Mouse (Mus musculus) cortical plate, adult 2 months (tissue): Measurements from ENCODE around the gene Arid4b.

ENCODE experiments used
- CTCF ChIP-seq: fragments of 200-500 bp; IDR thresholded peaks from 2 replicates; pipeline ENCODE4 v1.5.1; 2011; ENCODE audit warnings: mild to moderate bottlenecking, control low read depth, low read length; ENCODE audit not compliant: insufficient read depth; ENCODE audit errors: extremely low read depth
- POLR2A ChIP-seq: fragments of 200-500 bp; IDR thresholded peaks from 2 replicates; pipeline ENCODE4 v1.6.1; 2011; ENCODE audit warnings: mild to moderate bottlenecking, low read length, control low read depth; ENCODE audit not compliant: insufficient read depth; ENCODE audit errors: extremely low read depth

DNA sequence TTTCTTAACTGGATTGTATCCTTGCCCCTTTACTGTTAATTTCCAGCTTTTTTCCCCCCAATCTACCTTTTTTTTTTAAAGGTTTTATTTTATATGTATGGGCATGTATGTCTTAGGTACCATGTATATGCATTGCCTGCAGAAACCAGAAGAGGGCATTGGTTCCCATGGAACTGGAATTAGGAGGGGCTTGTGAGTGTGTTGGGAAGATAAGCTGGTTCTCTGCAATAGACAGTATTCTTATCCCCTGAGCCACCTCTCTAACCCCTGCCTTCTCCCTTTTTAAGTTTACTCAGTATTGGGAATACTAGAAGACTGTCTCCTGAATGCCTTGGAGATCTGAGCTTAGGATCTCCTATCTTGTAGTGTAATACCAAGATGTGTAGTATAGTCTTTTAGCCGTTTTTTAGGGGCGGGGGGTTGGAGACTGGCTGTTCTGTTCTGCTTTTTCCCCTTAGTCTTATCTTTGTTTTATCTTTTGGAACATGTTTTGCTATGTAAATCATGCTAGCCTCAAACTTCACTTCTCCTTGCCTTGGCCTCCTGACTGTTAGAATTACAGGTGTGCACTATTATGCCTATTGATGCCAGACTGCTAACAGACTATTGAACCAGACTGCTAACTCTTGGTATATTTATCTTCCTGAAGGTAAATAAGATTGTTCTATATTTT is 79.4 kb downstream of the Arid4b start:
- TF ChIP-seq CTCF = no peak
- no peak for TF ChIP-seq POLR2A
